Mouse (Mus musculus) testis, adult 2 months (tissue): ENCODE measurements around the gene Plaur.

Experiments
- CTCF ChIP-seq: fragments of 200-500 bp; IDR thresholded peaks from 2 replicates; pipeline ENCODE4 v1.5.1; 2012; ENCODE audit warnings: low read depth, mild to moderate bottlenecking, inconsistent platforms, low read length, moderate library complexity; ENCODE audit not compliant: control insufficient read depth, insufficient read depth, insufficient replicate concordance
- POLR2A ChIP-seq: fragments of 200-500 bp; IDR thresholded peaks from 2 replicates; pipeline ENCODE4 v1.6.1; 2012; ENCODE audit warnings: low read depth, mild to moderate bottlenecking, inconsistent platforms, low read length, moderate library complexity; ENCODE audit not compliant: control insufficient read depth

DNA sequence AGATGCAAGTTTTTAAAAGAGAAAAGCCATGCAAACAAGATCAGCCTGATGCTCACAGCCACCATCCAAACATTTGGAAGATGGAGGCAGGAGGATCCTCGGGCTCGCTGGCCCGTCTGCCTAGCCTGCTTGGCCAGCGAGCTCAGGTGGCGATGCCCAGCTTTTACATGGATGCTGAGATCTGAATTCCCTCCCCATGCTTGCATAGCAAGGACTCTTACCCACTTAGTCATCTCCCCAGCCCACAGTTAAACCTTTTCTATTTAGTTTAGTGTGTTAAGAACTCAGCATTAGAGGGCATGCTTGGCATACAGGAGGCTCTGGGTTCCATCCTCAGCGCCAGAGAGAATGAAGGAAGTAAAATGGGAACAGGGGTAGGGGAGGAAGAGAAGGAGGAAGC is 23.1 kb upstream of the Plaur start:
- no peak for TF ChIP-seq POLR2A
- no peak for TF ChIP-seq CTCF
